Mouse (Mus musculus) lung, adult 2 months (tissue): ENCODE measurements around the gene Myo9b. TPM values are rescaled to one million over a fixed set of nuclear protein-coding genes. Genes with fewer than 3 reads are reported as not detected.

Experiments used
- DNase-seq: peaks from one replicate; pipeline ENCODE4 v3.0.0; 2022
- H3K4me1 ChIP-seq: fragments of 200-500 bp; 2 replicates; pipeline ENCODE4 v1.6.1; 2011; ENCODE audit warnings: low read length; ENCODE audit not compliant: control insufficient read depth, insufficient read depth
- H3K4me3 ChIP-seq: fragments of 200-500 bp; replicated peaks from 2 replicates; pipeline ENCODE3; 2011; ENCODE audit warnings: low read depth, mild to moderate bottlenecking, control low read depth, low read length; ENCODE audit errors: extremely low read depth
- CTCF ChIP-seq: fragments of 200-500 bp; IDR thresholded peaks from 2 replicates; pipeline ENCODE4 v1.5.1; 2011; ENCODE audit warnings: mild to moderate bottlenecking, low read length, control low read depth; ENCODE audit not compliant: insufficient read depth
- POLR2A ChIP-seq: fragments of 200-500 bp; IDR thresholded peaks from 2 replicates; pipeline ENCODE4 v1.6.1; 2011; ENCODE audit warnings: low read depth, mild to moderate bottlenecking, control low read depth, low read length, borderline replicate concordance; ENCODE audit errors: extremely low read depth
- WGBS: fragments of 180-500 bp; shearing (Covaris S2); methylation state at CpG from one replicate; pipeline ENCODE4 v1.1.7; 2018; 5-methylcytosine and 5-hydroxymethylcytosine counted together
- polyA plus RNA-seq: library from polyadenylated mRNA; depleted of rRNA; stranded (reverse); fragments of >200 nt; gene quantifications from 2 replicates; pipeline ENCODE4 v1.2.3, GENCODE M21; 2012

Myo9b gene
- polyA plus RNA-seq, 1 experiment = 37.6 TPM

- TF ChIP-seq CTCF (no peak), POLR2A (no peak)
- 39% methylated on average over 12 of the region's 12 CpGs for WGBS
- Histone ChIP-seq H3K4me3 (no peak overlapping the region), H3K4me1 (peaks cover 17% of the 10 kb centered on the region)
- DNase-seq = no peak
These were observed 110.9 kb downstream of the Myo9b start for GRCm38 (mm10) chr8:71383396-71383795.

- WGBS = 41% methylated on average over 3 of the region's 3 CpGs
- Histone ChIP-seq H3K4me3 (no peak overlapping the region), H3K4me1 (peaks cover 20% of the 10 kb centered on the region)
- TF ChIP-seq CTCF (no peak), POLR2A (peak; percentile 57; the same call in 1 of the 2 replicates)
- no peak for DNase-seq
These were observed 111.3 kb downstream of the Myo9b start for GRCm38 (mm10) chr8:71383860-71384259.

GRCm38 (mm10) chr8:71385212-71385835 is 112.8 kb downstream of the Myo9b start:
- no peak overlapping the region for H3K4me3 ChIP-seq
- WGBS = 72% methylated on average over 12 of the region's 12 CpGs
- TF ChIP-seq POLR2A = no peak
- TF ChIP-seq CTCF = no peak
- H3K4me1 ChIP-seq = peaks cover 15% of the 10 kb centered on the region
- DNase-seq = no peak

GRCm38 (mm10) chr8:71388267-71388666 is 115.8 kb downstream of the Myo9b start:
- WGBS = 52% methylated on average over 1 of the region's 1 CpGs
- Histone ChIP-seq H3K4me1 (peaks cover 14% of the 10 kb centered on the region), H3K4me3 (no peak overlapping the region)
- DNase-seq = no peak
- no peak for TF ChIP-seq POLR2A
- no peak for TF ChIP-seq CTCF

GRCm38 (mm10) chr8:71391696-71392095 is 119.2 kb downstream of the Myo9b start:
- Histone ChIP-seq H3K4me1 (peaks cover 17% of the 10 kb centered on the region), H3K4me3 (no peak overlapping the region)
- DNase-seq = no peak
- WGBS = 75% methylated on average over 2 of the region's 2 CpGs
- TF ChIP-seq POLR2A (no peak), CTCF (no peak)

GRCm38 (mm10) chr8:71392391-71392790 is 119.9 kb downstream of the Myo9b start:
- 85% methylated on average over 5 of the region's 5 CpGs for WGBS
- DNase-seq = no peak
- TF ChIP-seq CTCF (no peak), POLR2A (no peak)
- H3K4me3 ChIP-seq = no peak overlapping the region
- H3K4me1 ChIP-seq = peaks cover 17% of the 10 kb centered on the region

GRCm38 (mm10) chr8:71392871-71393270 is 120.4 kb downstream of the Myo9b start:
- peak overlapping the region; percentile 31 for H3K4me3 ChIP-seq
- no peak for TF ChIP-seq CTCF
- no peak for TF ChIP-seq POLR2A
- peak; percentile 28 for DNase-seq
- WGBS = 17% methylated on average over 3 of the region's 3 CpGs
- peaks cover 18% of the 10 kb centered on the region for H3K4me1 ChIP-seq

GRCm38 (mm10) chr8:71394481-71394880 is 122.0 kb downstream of the Myo9b start:
- Histone ChIP-seq H3K4me1 (peaks cover 9% of the 10 kb centered on the region), H3K4me3 (peak overlapping the region; percentile 58)
- 53% methylated on average over 7 of the region's 7 CpGs for WGBS
- TF ChIP-seq CTCF = no peak
- TF ChIP-seq POLR2A = no peak
- DNase-seq = peak; percentile 6

- 54% methylated on average over 10 of the region's 10 CpGs for WGBS
- Histone ChIP-seq H3K4me3 (peak overlapping the region; percentile 58), H3K4me1 (peaks cover 9% of the 10 kb centered on the region)
- peak; percentile 8 for DNase-seq
- TF ChIP-seq CTCF (no peak), POLR2A (no peak)
These were observed 122.6 kb downstream of the Myo9b start for GRCm38 (mm10) chr8:71395071-71395470.

- 52% methylated on average over 9 of the region's 9 CpGs for WGBS
- TF ChIP-seq POLR2A (peak; percentile 83; the same call in 1 of the 2 replicates), CTCF (no peak)
- Histone ChIP-seq H3K4me3 (peak within 1 kb of the TSS; percentile 58), H3K4me1 (peaks cover 9% of the 10 kb centered on the region)
- DNase-seq = peak; percentile 42
These were observed 123.1 kb downstream of the Myo9b start, which contains the start of gene Ushbp1 for GRCm38 (mm10) chr8:71395629-71396028. Gene Ushbp1 (minus strand): TSS chr8:71395802.
